Mouse (Mus musculus) left cerebral cortex, postnatal 25 days (tissue): Measurements from ENCODE around the gene Ube2l3. TPM values are rescaled to one million over a fixed set of nuclear protein-coding genes. Genes with fewer than 3 reads are reported as not detected.

ENCODE experiments used
- DNase-seq, 2 experiments: peaks; one replicate each; pipeline ENCODE4 v3.0.0; 2022; ENCODE audit warnings: low spot score in 2 of 2, mixed read lengths in 1 of 2
- intact Hi-C: fragments of 180-260 bp; cut with DNase I; formaldehyde crosslinking; loops from one replicate; pipeline ENCODE4 v1.15.1; 2025
- microRNA-seq, 2 experiments: library from miRNA; unstranded; fragments of <30 nt; microRNA quantifications; one replicate each; pipeline ENCODE4 v1.2.0; 2022
- total RNA-seq, 2 experiments: library from RNA; stranded (reverse); gene quantifications; 2 replicates each; pipeline ENCODE4 v1.2.3; 2021

Gene Ube2l3
- total RNA-seq, 2 experiments from 2014 or later = 138 to 158 TPM

- DNase-seq = no peak
- intact Hi-C loops = no loop called here
These were observed 97.8 kb downstream of the Ube2l3 start for GRCm38 (mm10) chr16:17104600-17104999.

DNA sequence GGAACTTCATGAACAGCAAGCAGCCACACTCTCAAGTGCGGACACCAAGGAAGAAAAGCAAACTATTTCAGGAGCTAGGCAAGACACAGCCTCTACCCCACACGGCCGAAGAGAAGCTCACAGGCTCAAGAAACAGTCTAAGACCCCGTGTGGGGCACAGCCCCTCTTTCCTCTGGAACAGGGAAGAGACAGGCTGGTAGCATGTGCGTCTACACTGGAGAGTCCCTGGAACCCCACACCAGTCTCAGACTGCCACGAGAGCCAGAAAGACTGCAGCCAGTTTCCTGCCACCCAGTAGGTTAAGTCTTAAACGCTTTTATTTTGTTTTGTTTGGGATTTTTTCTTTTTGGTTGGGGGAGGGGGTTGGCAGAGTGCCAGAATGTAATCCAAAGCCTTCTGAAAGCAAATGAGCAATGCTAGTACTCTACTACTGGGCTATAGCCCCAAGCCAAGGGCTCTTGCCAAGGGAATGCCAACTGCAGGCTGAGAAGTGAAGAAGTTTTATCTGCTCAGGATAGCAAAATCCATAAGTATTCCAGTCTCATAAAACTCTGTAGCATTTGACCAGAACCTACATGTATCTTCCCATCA is 99.7 kb downstream of the Ube2l3 start:
- intact Hi-C loops = no loop called here
- DNase-seq = no peak

Small RNA genes within 50 kb of the gene (microRNA-seq; reads per million reads assigned to microRNA genes)
- gene Mir130b = 134 to 140 reads per million in 2 experiments
- gene Mir301b = 2.0 to 4.2 reads per million in 2 experiments

Other genes with a start within 250 kb of the Ube2l3 start
- 100 to 1,000 TPM; 510 to 530 TPM for gene Mapk1, start 219.3 kb downstream of the Ube2l3 start, total RNA-seq
- 10 to 100 TPM; 46.1 to 50.4 TPM for gene Ypel1, start 133.0 kb downstream of the Ube2l3 start, total RNA-seq
- 10 to 100 TPM; 72.7 to 84.5 TPM for gene Ppil2, start 91.4 kb downstream of the Ube2l3 start, total RNA-seq
- gene 2610318N02Rik, start 77.5 kb downstream of the Ube2l3 start, total RNA-seq = 1 to 10 TPM; 1.6 to 1.9 TPM
- 10 to 100 TPM; 34.0 to 34.2 TPM for gene Sdf2l1, start 70.3 kb downstream of the Ube2l3 start, total RNA-seq
- 10 to 100 TPM; 30.6 to 31.5 TPM for gene Ydjc, start 58.0 kb downstream of the Ube2l3 start, total RNA-seq
- gene Ccdc116, start 55.4 kb downstream of the Ube2l3 start, total RNA-seq = 1 to 10 TPM; 1.9 to 2.3 TPM
- gene Rimbp3, start 6.0 kb upstream of the Ube2l3 start, total RNA-seq = 1 to 10 TPM; 1.1 to 2.3 TPM
- 1 to 10 TPM; 4.2 to 4.4 TPM for gene Hic2, start 30.9 kb upstream of the Ube2l3 start, total RNA-seq
- gene Tmem191c, start 73.4 kb upstream of the Ube2l3 start, total RNA-seq = 100 to 1,000 TPM in 1 of 2 experiments, 10 to 100 TPM in 1; 99.2 to 116 TPM
- gene Serpind1, start 128.7 kb upstream of the Ube2l3 start, total RNA-seq = 1 to 10 TPM; 2.5 to 2.7 TPM
- 10 to 100 TPM; 21.5 to 23.9 TPM for gene Snap29, start 203.3 kb upstream of the Ube2l3 start, total RNA-seq
- gene Pi4ka, start 203.7 kb upstream of the Ube2l3 start, total RNA-seq = 100 to 1,000 TPM; 324 to 328 TPM
- 10 to 100 TPM; 30.9 to 31.0 TPM for gene Crkl, start 249.3 kb upstream of the Ube2l3 start, total RNA-seq